Mouse (Mus musculus): ENCODE measurements around the gene Hsd17b11. TPM values are rescaled to one million over a fixed set of nuclear protein-coding genes. Genes with fewer than 3 reads are reported as not detected.

The Hsd17b11 gene
- 39.8 to 47.7 TPM (median 41.6 TPM) in 4 replicates for total RNA-seq (2023; ENCODE audit: inconsistent age)

GRCm38 (mm10) chr5:104021597-104022378 lies at the start of gene Hsd17b11:
Gene Hsd17b11, minus strand, starts transcription at chr5:104021919.

GRCm38 (mm10) chr5:104046256-104047199 lies 24.8 kb upstream of the Hsd17b11 start, which contains the start of gene Nudt9:
Gene Nudt9, plus strand, starts transcription at chr5:104046306.

GRCm38 (mm10) chr5:103977297-103977696 lies 44.4 kb downstream of the Hsd17b11 start, which contains the start of gene Hsd17b13:
Gene Hsd17b13, minus strand, starts transcription at chr5:103977410.

Other genes with a start within 250 kb of the Hsd17b11 start
- 1.7 to 2.5 TPM (median 2.0 TPM) in 4 replicates for gene Klhl8, start 110.7 kb downstream of the Hsd17b11 start, total RNA-seq (2023; ENCODE audit: inconsistent age)
- 0.51 to 0.77 TPM in 2 of 4 replicates, not detected in the others for gene Hsd17b13, start 44.5 kb downstream of the Hsd17b11 start, total RNA-seq (2023; ENCODE audit: inconsistent age)
- gene Nudt9, start 24.4 kb upstream of the Hsd17b11 start, total RNA-seq (2023; ENCODE audit: inconsistent age): 44.5 to 51.1 TPM (median 48.9 TPM) in 4 replicates
- gene Gm17660, start 55.7 kb upstream of the Hsd17b11 start, total RNA-seq (2023; ENCODE audit: inconsistent age): not detected in 4 replicates
- not detected in 4 replicates for gene Sparcl1, start 91.8 kb upstream of the Hsd17b11 start, total RNA-seq (2023; ENCODE audit: inconsistent age)
- gene Dspp, start 148.8 kb upstream of the Hsd17b11 start, total RNA-seq (2023; ENCODE audit: inconsistent age): not detected in 4 replicates
- gene Dmp1, start 180.7 kb upstream of the Hsd17b11 start, total RNA-seq (2023; ENCODE audit: inconsistent age): not detected in 4 replicates

Measured in B cell, adult (primary cell).